Mouse (Mus musculus) neural tube, embryonic 12.5 days (tissue): ENCODE results near the gene Sdc4. TPM values are rescaled to one million over a fixed set of nuclear protein-coding genes. Genes with fewer than 3 reads are reported as not detected.
A peak's percentile ranks its signal among the peaks of the same experiment; 100 is the strongest.

Experiments used
- ATAC-seq: fragments of 200-750 bp; cut with Nextera tagmentation; 2 replicates; pipeline ENCODE4 v1.8.0; 2017; ENCODE audit warnings: low read depth, mild to moderate bottlenecking, moderate TSS enrichment, moderate library complexity; ENCODE audit not compliant: low FRiP score
- H3K27ac ChIP-seq: fragments of 300-500 bp; sonication (generic); 2 replicates; pipeline ENCODE4 v1.5.1; 2016
- H3K27me3 ChIP-seq: fragments of 300-500 bp; sonication (generic); replicated peaks from 2 replicates; pipeline ENCODE4 v1.6.1; 2016; ENCODE audit warnings: mild to moderate bottlenecking
- H3K36me3 ChIP-seq: fragments of 300-500 bp; sonication (generic); 2 replicates; pipeline ENCODE4 v1.6.1; 2016; ENCODE audit warnings: mild to moderate bottlenecking
- H3K4me1 ChIP-seq: fragments of 300-500 bp; sonication (generic); 2 replicates; pipeline ENCODE4 v1.6.1; 2016
- H3K4me2 ChIP-seq: fragments of 300-500 bp; sonication (generic); replicated peaks from 2 replicates; pipeline ENCODE4 v1.6.1; 2016; ENCODE audit warnings: mild to moderate bottlenecking
- H3K4me3 ChIP-seq: fragments of 300-500 bp; sonication (generic); 2 replicates; pipeline ENCODE4 v1.5.1; 2016
- H3K9ac ChIP-seq: fragments of 300-500 bp; sonication (generic); 2 replicates; pipeline ENCODE4 v1.6.1; 2016; ENCODE audit warnings: mild to moderate bottlenecking
- H3K9me3 ChIP-seq: fragments of 300-500 bp; sonication (generic); 2 replicates; pipeline ENCODE4 v1.6.1; 2016; ENCODE audit warnings: mild to moderate bottlenecking
- WGBS: fragments of 180-500 bp; shearing (Covaris S2); methylation state at CpG from one replicate; pipeline ENCODE4 v1.1.7; 2016; 5-methylcytosine and 5-hydroxymethylcytosine counted together
- polyA plus RNA-seq: library from polyadenylated mRNA; unstranded; fragments of >200 nt; fragmentation: Nextera tagmentation; extraction: Ambion mirVana; gene quantifications from 2 replicates; pipeline ENCODE4 v1.2.1, GENCODE M21; 2016

The Sdc4 gene
- polyA plus RNA-seq, 1 experiment from 2014 or later = 9.7 TPM

DNA sequence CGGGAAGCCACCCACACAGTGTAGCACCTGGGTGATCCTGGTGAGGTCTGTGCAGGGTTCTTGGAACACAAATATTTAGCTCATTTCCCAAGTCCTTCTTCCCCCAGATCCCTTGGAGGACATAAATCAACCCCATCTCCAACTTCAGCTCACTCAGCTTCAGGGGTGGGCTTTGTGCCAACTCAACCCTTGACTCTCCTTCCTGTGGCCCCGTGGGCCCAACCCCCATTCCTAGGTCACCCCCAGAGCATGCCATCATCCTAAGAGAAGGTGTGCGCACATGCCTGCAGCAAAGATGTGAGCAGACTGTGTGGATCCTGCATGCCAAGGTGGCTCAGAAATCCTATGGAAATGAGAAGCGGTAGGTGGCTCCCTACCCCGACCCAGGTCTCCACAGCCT is 38.2 kb downstream of the Sdc4 start:
- Histone ChIP-seq H3K36me3 (no peaks in the 10 kb centered on the region), H3K9ac (no peak overlapping the region), H3K4me2 (no peak overlapping the region), H3K27ac (no peak overlapping the region), H3K4me3 (no peak overlapping the region), H3K9me3 (no peaks in the 10 kb centered on the region), H3K4me1 (peaks cover 11% of the 10 kb centered on the region; the same call in 1 of the 2 replicates), H3K27me3 (peaks cover 90% of the 10 kb centered on the region)
- 38% methylated on average over 5 of the region's 5 CpGs for WGBS
- ATAC-seq = no peak

DNA sequence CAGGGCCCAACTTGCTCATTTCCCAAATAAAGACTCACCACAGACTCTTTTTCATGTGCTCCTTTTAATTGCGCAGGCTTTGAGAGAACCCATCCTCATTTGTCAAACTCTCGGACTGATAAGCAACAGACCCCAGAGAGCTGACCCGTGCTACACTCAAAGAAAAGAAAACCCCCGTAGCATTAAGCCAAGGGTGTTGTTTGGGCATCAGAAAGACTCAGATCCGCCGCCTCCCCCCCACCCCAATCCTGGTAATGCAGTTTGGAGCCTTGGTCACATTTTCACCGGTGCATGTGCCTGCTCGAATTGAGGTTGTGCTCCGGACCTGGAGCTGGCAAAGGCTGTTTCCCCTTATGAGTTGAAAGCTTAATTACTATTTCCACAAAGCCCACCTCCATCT is 38.6 kb downstream of the Sdc4 start, which contains the start of gene Matn4:
Matn4 (minus strand) TSS at position 101 of the 400 bp plus-strand sequence.
- no peak within 1 kb of the TSS for H3K27ac ChIP-seq
- 10% methylated on average over 9 of the region's 9 CpGs for WGBS
- H3K36me3 ChIP-seq = no peaks in the 10 kb centered on the region
- peaks cover 11% of the 10 kb centered on the region; the same call in 1 of the 2 replicates for H3K4me1 ChIP-seq
- H3K9me3 ChIP-seq = no peaks in the 10 kb centered on the region
- peak within 1 kb of the TSS; percentile 58 for H3K4me2 ChIP-seq
- peak within 1 kb of the TSS; percentile 27 for H3K4me3 ChIP-seq
- 0 out of 2 replicates have a peak within 1 kb of the TSS, but pooled peaks have one; percentile 33 for H3K9ac ChIP-seq
- H3K27me3 ChIP-seq = peaks cover 94% of the 10 kb centered on the region
- ATAC-seq = no peak

DNA sequence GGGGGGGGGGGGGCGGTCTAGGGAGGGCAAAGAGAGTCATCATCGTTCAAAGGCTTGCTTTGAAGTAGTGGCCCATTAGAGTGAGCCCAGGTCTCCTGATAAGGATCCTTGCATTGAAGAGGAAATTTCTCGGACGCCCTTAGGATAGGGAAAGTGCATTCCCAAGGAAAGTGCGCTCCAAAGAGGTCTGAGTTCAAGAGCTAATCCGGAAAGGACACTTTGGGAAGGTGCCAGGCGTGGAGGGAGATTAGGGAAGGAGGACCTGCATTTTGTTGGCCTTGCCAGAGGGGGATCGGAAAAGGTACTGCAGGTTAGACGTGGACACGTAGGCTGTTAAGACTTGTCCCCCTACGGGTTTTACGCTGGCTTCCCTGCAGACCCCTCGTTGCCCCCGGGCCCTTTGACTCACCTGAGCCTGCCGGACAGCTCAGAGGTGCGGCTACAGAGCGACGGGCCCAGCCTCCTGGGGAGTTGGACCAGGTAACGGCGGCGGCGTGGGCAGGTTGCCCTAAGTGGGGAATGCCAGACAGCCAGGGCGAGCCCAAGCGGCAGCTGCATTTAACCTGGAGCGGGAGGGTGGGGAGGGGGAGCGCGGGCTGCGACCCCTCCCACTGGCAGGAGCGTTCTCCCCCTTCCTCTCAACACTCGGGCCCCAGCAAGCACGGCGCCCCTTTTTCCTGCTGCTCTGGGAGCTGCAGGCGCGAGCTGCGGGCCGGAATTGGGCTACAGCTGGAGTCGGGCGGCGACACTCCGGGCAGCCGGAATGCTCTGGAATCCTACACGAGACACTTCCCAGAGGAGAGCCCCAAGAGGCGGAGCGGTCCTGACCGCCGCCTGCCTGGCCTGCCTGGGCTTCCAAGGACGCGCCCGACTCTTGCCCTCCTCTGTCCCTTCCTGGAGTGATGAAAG is 39.4 kb downstream of the Sdc4 start:
- ATAC-seq = no peak
- Histone ChIP-seq H3K9me3 (no peaks in the 10 kb centered on the region), H3K4me1 (peaks cover 11% of the 10 kb centered on the region; the same call in 1 of the 2 replicates), H3K4me2 (peak overlapping the region; percentile 58), H3K36me3 (no peaks in the 10 kb centered on the region), H3K27ac (no peak overlapping the region), H3K4me3 (peak overlapping the region; percentile 27), H3K9ac (0 out of 2 replicates have a peak overlapping the region, but pooled peaks have one; percentile 33), H3K27me3 (peaks cover 98% of the 10 kb centered on the region)
- under 1% methylated on average over 44 of the region's 49 CpGs for WGBS

DNA sequence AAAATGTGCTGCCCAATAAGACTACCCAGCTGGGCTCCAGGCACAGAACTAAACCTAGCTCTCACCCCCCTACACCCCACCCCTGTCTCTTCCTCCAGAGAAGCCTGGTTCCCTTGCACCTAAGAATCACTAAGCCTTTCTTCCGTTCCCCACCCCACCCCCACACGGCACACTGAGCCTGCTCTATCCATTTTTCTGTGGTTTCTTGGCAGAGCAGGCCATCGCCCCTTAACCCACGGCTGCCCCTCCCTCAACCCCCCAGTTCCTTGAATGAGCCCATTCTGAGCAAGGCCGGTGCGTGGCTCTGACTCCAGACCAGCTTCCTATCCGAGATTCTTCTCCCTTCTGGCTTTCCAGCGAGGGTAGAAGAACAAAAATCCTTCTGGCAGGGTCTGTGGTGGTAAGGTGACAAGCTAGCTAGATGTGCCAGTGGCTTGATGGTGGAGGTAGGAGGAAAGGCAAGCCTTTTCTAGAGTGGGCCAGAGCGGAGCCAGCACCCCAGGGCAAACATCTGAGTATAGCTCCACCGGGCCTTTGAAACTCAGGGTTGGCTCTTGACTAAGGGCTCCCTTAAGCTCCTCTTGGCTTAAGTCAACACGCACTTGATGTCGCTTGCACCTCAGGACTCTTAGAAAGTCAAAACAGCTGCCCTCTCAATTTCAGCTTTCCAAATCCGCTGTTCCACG is 40.1 kb downstream of the Sdc4 start:
- no peaks in the 10 kb centered on the region for H3K36me3 ChIP-seq
- H3K4me3 ChIP-seq = no peak overlapping the region
- no peaks in the 10 kb centered on the region for H3K9me3 ChIP-seq
- H3K27me3 ChIP-seq = peaks cover 96% of the 10 kb centered on the region
- no peak overlapping the region for H3K9ac ChIP-seq
- no peak overlapping the region for H3K27ac ChIP-seq
- 12% methylated on average over 14 of the region's 14 CpGs for WGBS
- no peak for ATAC-seq
- H3K4me2 ChIP-seq = peak overlapping the region; percentile 58
- peaks cover 11% of the 10 kb centered on the region; the same call in 1 of the 2 replicates for H3K4me1 ChIP-seq

DNA sequence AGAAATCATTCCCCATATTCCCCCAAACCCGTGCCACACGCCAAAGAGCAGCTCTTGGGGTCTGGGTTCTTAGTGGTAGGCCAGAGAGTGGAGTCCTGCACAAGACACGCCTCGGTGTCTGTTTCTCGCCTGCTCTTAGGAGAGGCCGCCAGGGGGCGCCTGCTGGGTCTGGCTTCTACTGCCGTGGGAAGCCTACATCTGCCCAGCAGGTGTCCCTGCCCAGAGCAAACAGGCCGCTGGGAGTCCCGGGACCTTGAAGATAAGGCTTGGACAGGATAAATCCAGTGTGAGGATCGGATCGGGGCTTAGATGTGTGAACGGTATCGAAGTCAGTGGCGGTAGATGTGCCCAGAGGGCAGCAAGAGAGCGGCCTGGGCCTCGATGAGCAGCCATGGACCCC is 40.8 kb downstream of the Sdc4 start, which contains the start of gene Rbpjl:
Rbpjl (plus strand) TSS at position 236 of the 400 bp plus-strand sequence.
- H3K4me1 ChIP-seq = peaks cover 11% of the 10 kb centered on the region; the same call in 1 of the 2 replicates
- peaks cover 90% of the 10 kb centered on the region for H3K27me3 ChIP-seq
- peak within 1 kb of the TSS; percentile 58 for H3K4me2 ChIP-seq
- peaks cover 3% of the 10 kb centered on the region; the same call in 1 of the 2 replicates for H3K9me3 ChIP-seq
- no peak for ATAC-seq
- 3% methylated on average over 17 of the region's 17 CpGs for WGBS
- no peak within 1 kb of the TSS for H3K4me3 ChIP-seq
- no peaks in the 10 kb centered on the region for H3K36me3 ChIP-seq
- no peak within 1 kb of the TSS for H3K27ac ChIP-seq
- no peak within 1 kb of the TSS for H3K9ac ChIP-seq

DNA sequence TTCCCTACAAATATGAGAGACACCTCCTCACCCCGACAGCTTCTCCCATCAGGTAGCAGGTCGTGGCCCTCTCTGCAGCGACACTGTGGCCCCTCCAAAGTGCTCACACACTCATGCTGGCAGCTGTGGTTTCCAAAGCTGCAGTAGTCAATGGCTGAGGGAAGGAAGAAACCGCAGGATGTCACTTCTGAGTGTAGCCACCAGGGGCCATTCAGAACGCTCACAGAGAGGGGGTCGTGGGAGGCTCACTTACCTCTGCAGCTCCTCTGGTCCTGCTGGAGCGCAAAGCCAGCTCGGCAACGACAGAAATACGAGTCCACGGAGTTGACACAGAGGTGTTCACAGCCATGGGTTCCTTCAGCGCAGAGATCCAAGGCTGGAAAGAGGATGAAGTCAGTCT is 46.8 kb downstream of the Sdc4 start:
- H3K9ac ChIP-seq = no peak overlapping the region
- H3K27ac ChIP-seq = no peak overlapping the region
- peaks cover 12% of the 10 kb centered on the region for H3K9me3 ChIP-seq
- H3K27me3 ChIP-seq = peaks cover 37% of the 10 kb centered on the region
- H3K4me2 ChIP-seq = no peak overlapping the region
- ATAC-seq = no peak
- no peaks in the 10 kb centered on the region for H3K36me3 ChIP-seq
- no peak overlapping the region for H3K4me3 ChIP-seq
- 77% methylated on average over 12 of the region's 12 CpGs for WGBS
- H3K4me1 ChIP-seq = no peaks in the 10 kb centered on the region; the same call in 1 of the 2 replicates

DNA sequence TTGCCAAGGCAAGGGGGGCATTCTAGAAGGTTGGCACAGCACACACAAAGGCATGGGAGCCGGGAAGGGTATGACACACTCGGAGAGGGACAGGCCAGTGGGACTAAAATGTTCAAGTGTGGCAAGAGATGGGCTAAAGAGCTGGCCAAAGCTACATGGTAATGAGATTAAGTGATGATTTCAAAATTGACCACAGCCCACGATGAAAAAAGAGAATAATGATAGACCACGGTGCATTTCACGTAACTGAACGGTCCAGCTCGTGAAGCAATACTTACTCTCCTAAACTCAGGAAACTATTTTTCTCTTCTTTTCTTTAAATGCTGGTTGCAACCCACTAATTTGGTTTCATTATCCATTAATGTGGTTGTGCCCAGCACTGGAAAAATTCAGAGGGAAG is 47.6 kb downstream of the Sdc4 start:
- no peak overlapping the region for H3K4me2 ChIP-seq
- H3K9ac ChIP-seq = no peak overlapping the region
- no peaks in the 10 kb centered on the region; the same call in 1 of the 2 replicates for H3K4me1 ChIP-seq
- H3K27ac ChIP-seq = no peak overlapping the region
- no peak for ATAC-seq
- H3K36me3 ChIP-seq = no peaks in the 10 kb centered on the region
- WGBS = 90% methylated on average over 7 of the region's 7 CpGs
- H3K9me3 ChIP-seq = peaks cover 12% of the 10 kb centered on the region
- peaks cover 28% of the 10 kb centered on the region for H3K27me3 ChIP-seq
- no peak overlapping the region for H3K4me3 ChIP-seq

DNA sequence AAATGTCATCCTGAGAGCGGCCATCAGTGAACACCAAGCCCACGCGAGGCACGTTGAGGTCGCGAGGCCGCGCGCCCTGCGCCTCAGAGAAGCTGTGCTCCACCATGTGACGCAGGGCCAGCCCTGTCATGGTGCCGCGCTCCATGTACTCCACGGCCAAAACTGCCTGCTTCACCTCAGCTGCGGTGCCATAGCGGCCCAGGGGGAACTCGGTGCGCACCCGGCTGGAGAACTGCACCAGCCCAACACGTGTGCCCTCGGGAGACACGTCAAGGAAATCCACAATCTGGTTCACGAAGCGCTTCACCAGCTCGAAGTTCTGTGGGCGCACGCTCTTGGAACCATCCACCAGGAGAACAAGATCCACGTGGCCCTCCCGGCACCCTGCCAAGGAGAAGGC is 50.6 kb downstream of the Sdc4 start:
- H3K36me3 ChIP-seq = no peaks in the 10 kb centered on the region
- no peak overlapping the region for H3K4me2 ChIP-seq
- peaks cover 12% of the 10 kb centered on the region for H3K9me3 ChIP-seq
- peaks cover 5% of the 10 kb centered on the region for H3K4me1 ChIP-seq
- WGBS = 85% methylated on average over 29 of the region's 29 CpGs
- ATAC-seq = no peak
- no peak overlapping the region for H3K4me3 ChIP-seq
- H3K27ac ChIP-seq = no peak overlapping the region
- no peak overlapping the region for H3K9ac ChIP-seq
- peaks cover 9% of the 10 kb centered on the region for H3K27me3 ChIP-seq

DNA sequence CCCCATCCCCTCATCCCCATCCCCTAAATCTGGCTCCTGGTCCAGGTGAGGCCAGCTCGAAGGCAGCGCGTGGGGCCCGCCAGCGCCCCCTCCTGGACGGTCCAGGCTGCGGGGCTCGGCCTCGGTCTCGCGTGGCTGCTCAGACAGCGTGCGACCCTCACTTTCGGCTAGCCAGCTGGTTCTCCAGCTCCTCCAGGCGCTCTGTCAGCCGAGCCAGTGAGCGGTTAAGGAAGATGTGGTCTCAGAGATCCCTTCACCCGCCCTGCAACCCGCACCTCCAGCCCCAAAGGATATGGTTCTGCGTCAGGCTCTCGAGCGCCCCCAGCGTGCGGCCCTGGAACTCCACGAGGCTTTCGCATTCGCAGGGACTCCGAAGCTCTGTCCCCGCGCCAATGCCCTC is 54.2 kb downstream of the Sdc4 start:
- H3K4me1 ChIP-seq = peaks cover 14% of the 10 kb centered on the region
- H3K9ac ChIP-seq = peak overlapping the region; percentile 42
- peaks cover 11% of the 10 kb centered on the region for H3K27me3 ChIP-seq
- under 1% methylated on average over 30 of the region's 30 CpGs for WGBS
- H3K36me3 ChIP-seq = no peaks in the 10 kb centered on the region
- 0 out of 2 replicates have a peak overlapping the region, but pooled peaks have one; percentile 53 for H3K27ac ChIP-seq
- peak overlapping the region; percentile 73 for H3K4me2 ChIP-seq
- no peaks in the 10 kb centered on the region for H3K9me3 ChIP-seq
- ATAC-seq = peak; percentile 63
- peak overlapping the region; percentile 42 for H3K4me3 ChIP-seq

DNA sequence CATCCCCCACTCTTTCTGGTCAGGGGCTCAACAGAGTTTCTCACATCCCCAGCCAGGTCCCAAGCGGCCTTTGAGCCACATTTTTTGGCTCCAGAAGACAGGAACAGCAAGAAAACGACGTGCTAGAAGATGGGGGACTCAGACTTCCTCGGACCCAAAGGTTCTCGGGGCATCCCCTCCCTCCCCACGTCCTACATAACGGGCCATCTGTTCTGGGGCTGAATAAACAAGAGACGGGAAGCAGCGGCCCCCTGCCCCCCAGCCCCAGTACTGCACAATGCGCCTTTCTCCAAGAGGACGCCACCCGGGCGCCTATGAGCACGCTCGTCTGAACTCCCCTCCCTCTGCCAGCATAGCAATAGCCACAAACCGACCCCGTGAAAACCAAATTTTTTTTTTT is 54.7 kb downstream of the Sdc4 start, which contains the start of gene Slpi:
Slpi (minus strand) TSS at position 76 of the 400 bp plus-strand sequence.
- Histone ChIP-seq H3K27me3 (peaks cover 11% of the 10 kb centered on the region), H3K36me3 (no peaks in the 10 kb centered on the region), H3K4me3 (peak within 1 kb of the TSS; percentile 42), H3K9ac (peak within 1 kb of the TSS; percentile 42), H3K4me2 (peak within 1 kb of the TSS; percentile 73), H3K27ac (0 out of 2 replicates have a peak within 1 kb of the TSS, but pooled peaks have one; percentile 53), H3K4me1 (peaks cover 14% of the 10 kb centered on the region), H3K9me3 (no peaks in the 10 kb centered on the region)
- WGBS = under 1% methylated on average over 17 of the region's 17 CpGs
- peak; percentile 59; the same call in 1 of the 2 replicates for ATAC-seq

DNA sequence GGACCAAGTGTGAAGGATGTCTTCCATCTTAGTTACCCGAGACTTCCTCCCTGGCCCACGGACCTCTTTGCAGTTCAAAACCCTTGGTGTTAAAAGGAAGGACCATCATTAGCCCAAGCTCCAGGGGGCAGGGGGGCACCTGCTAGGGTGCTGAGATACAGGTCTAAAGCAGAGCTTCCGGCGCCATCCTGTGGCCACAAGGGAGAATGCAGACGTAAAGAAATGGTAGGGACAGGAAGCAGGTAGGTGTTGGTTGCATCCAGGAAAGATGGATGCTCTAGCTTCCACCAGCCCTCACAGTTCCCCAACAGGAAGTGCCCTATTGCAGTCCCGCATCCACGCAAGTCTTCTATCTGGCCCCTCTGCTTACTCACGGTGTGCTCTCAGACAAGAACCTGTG is 56.7 kb downstream of the Sdc4 start:
- H3K9me3 ChIP-seq = no peaks in the 10 kb centered on the region
- 0 out of 2 replicates have a peak, but pooled peaks cover 6% of the 10 kb centered on the region for H3K27me3 ChIP-seq
- no peaks in the 10 kb centered on the region for H3K36me3 ChIP-seq
- H3K27ac ChIP-seq = no peak overlapping the region
- H3K4me1 ChIP-seq = peaks cover 14% of the 10 kb centered on the region
- H3K4me3 ChIP-seq = no peak overlapping the region
- no peak overlapping the region for H3K4me2 ChIP-seq
- ATAC-seq = no peak
- H3K9ac ChIP-seq = no peak overlapping the region
- 15% methylated on average over 8 of the region's 8 CpGs for WGBS
